28 mouse cellular contexts compared by ENCODE assay signal in the genomic region with DNA sequence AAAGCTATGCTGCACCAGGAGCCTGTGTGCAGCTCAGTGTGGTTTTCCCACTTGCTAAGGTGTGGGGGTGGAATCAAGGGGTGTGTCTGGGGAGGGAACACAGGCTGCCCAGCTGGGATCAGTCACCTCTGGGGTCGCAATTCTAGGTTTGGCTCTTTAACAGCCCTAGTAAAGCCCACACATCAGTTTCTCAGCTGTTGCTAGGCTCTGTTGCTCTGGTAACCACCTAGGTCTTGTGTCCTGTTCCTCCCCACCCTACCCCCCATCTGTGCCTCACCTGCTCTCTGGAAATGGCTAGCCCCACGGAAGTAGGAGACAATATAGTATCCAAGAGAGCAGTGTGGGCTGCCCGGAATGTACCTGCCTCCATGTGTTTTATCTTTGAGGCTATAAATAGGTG. TPM values are rescaled to one million over a fixed set of nuclear protein-coding genes. Genes with fewer than 3 reads are reported as not detected.
DNase-seq lines count a peak whose midpoint lies in the region; ATAC-seq and TF ChIP-seq lines count a peak whose summit lies in the region.
"Had no signal": no experiment of that assay in that cellular context is flagged by ENCODE, and none has a peak within 500 bp of the region (broad histone marks: within the 10 kb centered on the region; RNA-seq: fewer than 3 reads in every experiment).

No protein-coding gene starts in this region.

- no peak overlapping the region for H3K27ac ChIP-seq in heart, embryonic 14.5 days (replicated peaks in 1 of 2; ENCODE audit: control insufficient read depth in 1 of 2, insufficient read depth in 1 of 2, low read depth in 2 of 2, low read length in 2 of 2)
- peak overlapping the region; percentile 18; the same call in 1 of the 2 replicates for H3K27ac ChIP-seq in olfactory bulb, adult 2 months (ENCODE audit: insufficient read depth, low read depth, low read length)
- H3K27ac ChIP-seq: hindbrain, embryonic 10.5 days; liver, embryonic 12.5 days had no signal

- WGBS in heart, embryonic 14.5 days: 22% methylated on average over 3 of the region's 3 CpGs
- WGBS in olfactory bulb, adult 2 months: 34% methylated on average over 3 of the region's 3 CpGs

- H3K4me2 ChIP-seq in heart, embryonic 14.5 days (ENCODE audit: low read length): peak overlapping the region; percentile 41
- H3K4me2 ChIP-seq: liver, embryonic 12.5 days; midbrain, embryonic 11.5 days had no signal

- ATAC-seq in heart, embryonic 14.5 days (ENCODE audit: insufficient number of reproducible peaks, insufficient read depth, low FRiP score, low read depth): no peak
- ATAC-seq: activated CD4-positive, CD25-positive, alpha-beta regulatory T cell, adult 4 months; CD4-positive, CD25-positive, alpha-beta regulatory T cell, adult 4 months; forebrain, postnatal 0 days; hindbrain, embryonic 16.5 days; liver, embryonic 12.5 days; liver, postnatal 0 days had no signal

- H3K9ac ChIP-seq in heart, embryonic 14.5 days (ENCODE audit: low read length): no peak overlapping the region
- H3K9ac ChIP-seq: forebrain, postnatal 0 days; liver, embryonic 12.5 days; liver, postnatal 0 days had no signal

- no peaks in the 10 kb centered on the region for H3K9me3 ChIP-seq in heart, embryonic 14.5 days (ENCODE audit: control insufficient read depth, low read length)
- H3K9me3 ChIP-seq: hindbrain, embryonic 10.5 days; liver, embryonic 12.5 days had no signal

- no peak for TF ChIP-seq CTCF in olfactory bulb, adult 2 months (IDR thresholded peaks at IDR 0.05; ENCODE audit: insufficient read depth, low read depth, low read length)

- no peak overlapping the region for H3K4me3 ChIP-seq in heart, embryonic 14.5 days (ENCODE audit: control insufficient read depth in 1 of 2, insufficient read depth in 1 of 2, low read depth in 1 of 2, low read length in 2 of 2)
- no peak overlapping the region for H3K4me3 ChIP-seq in olfactory bulb, adult 2 months (ENCODE audit: insufficient read depth, low read depth, low read length)
- H3K4me3 ChIP-seq: erythroblast, embryonic 14.5 days; hindbrain, embryonic 10.5 days; liver, embryonic 12.5 days had no signal

- H3K27me3 ChIP-seq in heart, embryonic 14.5 days (ENCODE audit: control insufficient read depth, insufficient read depth, low read length): peaks cover 40% of the 10 kb centered on the region

- no peak for TF ChIP-seq POLR2A in olfactory bulb, adult 2 months (IDR thresholded peaks at IDR 0.05; ENCODE audit: insufficient read depth, low read depth, low read length)

- peaks cover 10 to 14% of the 10 kb centered on the region in 2 experiments for H3K4me1 ChIP-seq in heart, embryonic 14.5 days (ENCODE audit: control insufficient read depth in 2 of 2, insufficient read depth in 2 of 2, low read length in 2 of 2)
- H3K4me1 ChIP-seq in olfactory bulb, adult 2 months (ENCODE audit: control insufficient read depth, insufficient read depth, low read length): peaks cover 55% of the 10 kb centered on the region

- no peak for DNase-seq in heart, adult 18-20 months
- DNase-seq in layer of hippocampus, adult 9-11 months: peak; percentile 58
- no peak for DNase-seq in layer of hippocampus, adult 11-12 months (ENCODE audit: low spot score)
- DNase-seq in R1 (ENCODE audit: low read depth, low spot score): peak; percentile 58
- DNase-seq in urinary bladder, postnatal 14 days (ENCODE audit: low spot score): no peak
- DNase-seq: adrenal gland, adult 2 months; adrenal gland, postnatal 36 days; cerebellum, adult 2 months; cerebellum, postnatal 14 days; forebrain, postnatal 0 days; kidney, postnatal 14 days; layer of hippocampus, postnatal 36 days; left cerebral cortex, postnatal 4 days; liver, postnatal 0 days; lung, postnatal 36 days; right cerebral cortex, postnatal 4 days; thymus, adult 2 months; thymus, postnatal 4 days had no signal

- no peaks in the 10 kb centered on the region for H3K36me3 ChIP-seq in heart, embryonic 14.5 days (ENCODE audit: control insufficient read depth, insufficient read depth, low read length)
- H3K36me3 ChIP-seq: hindbrain, embryonic 10.5 days; liver, embryonic 12.5 days had no signal

RNA-seq across cellular contexts. Expression of a gene that starts 5.2 kb away (rescaled TPM):
- 6.6 and 7.2 TPM in 2 replicates for polyA plus RNA-seq in heart, embryonic 14.5 days (2014; fragmentation: Nextera tagmentation; extraction: Ambion mirVana)
- 10 to 100 TPM; 20.5 to 20.6 TPM for total RNA-seq in heart, adult 18-20 months (2021)
- 212 TPM in 1 of 2 replicates, not detected in the other for polyA plus RNA-seq in olfactory bulb, adult 2 months (2012; ENCODE audit: insufficient read depth, insufficient read length, low replicate concordance, missing spikeins)

RNA-seq across cellular contexts. Expression of a gene that starts 7.2 kb away (rescaled TPM):
- 0.28 and 0.55 TPM in 2 replicates for polyA plus RNA-seq in heart, embryonic 14.5 days (2014; fragmentation: Nextera tagmentation; extraction: Ambion mirVana)
- total RNA-seq in heart, adult 18-20 months (2021): under 1 TPM; 0.62 to 0.80 TPM
- not detected in 2 replicates for polyA plus RNA-seq in olfactory bulb, adult 2 months (2012; ENCODE audit: insufficient read depth, insufficient read length, low replicate concordance, missing spikeins)
- total RNA-seq: megakaryocyte, adult 5-6 weeks had no signal
- polyA plus RNA-seq: activated CD4-positive, CD25-positive, alpha-beta regulatory T cell, adult 4 months; erythroblast, embryonic 14.5 days; liver, embryonic 12.5 days had no signal

RNA-seq across cellular contexts. Expression of a gene that starts 35.9 kb away (rescaled TPM):
- polyA plus RNA-seq in heart, embryonic 14.5 days (2014; fragmentation: Nextera tagmentation; extraction: Ambion mirVana): 67.1 and 76.1 TPM in 2 replicates
- total RNA-seq in heart, adult 18-20 months (2021): 10 to 100 TPM; 22.4 to 26.6 TPM
- polyA plus RNA-seq in olfactory bulb, adult 2 months (2012; ENCODE audit: insufficient read depth, insufficient read length, low replicate concordance, missing spikeins): not detected in 2 replicates

RNA-seq across cellular contexts. Expression of a gene that starts 38.4 kb away (rescaled TPM):
- 128 and 135 TPM in 2 replicates for polyA plus RNA-seq in heart, embryonic 14.5 days (2014; fragmentation: Nextera tagmentation; extraction: Ambion mirVana)
- total RNA-seq in heart, adult 18-20 months (2021): 100 to 1,000 TPM in 1 of 2 experiments, 10 to 100 TPM in 1; 94.3 to 102 TPM
- polyA plus RNA-seq in olfactory bulb, adult 2 months (2012; ENCODE audit: insufficient read depth, insufficient read length, low replicate concordance, missing spikeins): 255 TPM in 1 of 2 replicates, not detected in the other

RNA-seq across cellular contexts. Expression of a gene that starts 45.8 kb away (rescaled TPM):
- polyA plus RNA-seq in heart, embryonic 14.5 days (2014; fragmentation: Nextera tagmentation; extraction: Ambion mirVana): 5.4 and 6.5 TPM in 2 replicates
- 1 to 10 TPM in 1 of 2 experiments, under 1 TPM in 1; 0.99 to 2.7 TPM for total RNA-seq in heart, adult 18-20 months (2021)
- polyA plus RNA-seq in olfactory bulb, adult 2 months (2012; ENCODE audit: insufficient read depth, insufficient read length, low replicate concordance, missing spikeins): not detected in 2 replicates

Comparison
In these comparisons a context has a peak if more than half of its experiments do, and no peak if none do; other contexts are left out.
1. DNase-seq: peak in layer of hippocampus, adult 9-11 months (single experiment) and R1 (single experiment); none in heart, adult 18-20 months (0 of 2), layer of hippocampus, adult 11-12 months (single experiment) and urinary bladder, postnatal 14 days (single experiment).
2. RNA of a gene that starts 5.2 kb away (polyA plus RNA-seq): 212 TPM in olfactory bulb, adult 2 months; 6.6 to 7.2 TPM in heart, embryonic 14.5 days; every median in the first group is over 10 times any median in the second.
3. RNA of a gene that starts 35.9 kb away (polyA plus RNA-seq): 67.1 to 76.1 TPM in heart, embryonic 14.5 days; not detected in olfactory bulb, adult 2 months; every median in the first group is over 10 times any median in the second.